Mouse (Mus musculus): ENCODE measurements around the gene Tenm1.

DNA sequence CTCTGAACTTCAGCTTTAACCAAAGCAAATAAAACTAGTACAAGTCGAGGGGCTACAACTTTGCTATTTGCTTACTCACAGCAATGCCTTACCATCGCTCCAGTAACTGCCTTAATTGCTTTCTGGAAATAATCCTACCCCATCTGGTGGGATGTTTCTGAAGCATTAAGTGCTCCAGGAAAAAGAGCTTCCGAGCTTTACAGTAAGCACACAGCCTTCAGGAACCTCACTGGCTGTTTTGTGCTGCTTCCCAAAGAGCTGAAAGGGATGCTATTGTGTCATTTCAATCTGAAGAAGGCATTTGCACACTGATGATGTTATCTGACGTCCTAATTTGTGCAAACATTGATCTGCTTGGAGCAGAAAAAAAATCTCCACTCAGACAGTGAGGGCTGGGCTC is 647.4 kb downstream of the Tenm1 start:
- TF ChIP-seq CTCF (IDR thresholded peaks at IDR 0.05; ENCODE audit: extremely low read depth, insufficient read depth, insufficient read length, insufficient replicate concordance) (no peak), POLR2A (IDR thresholded peaks at IDR 0.05; ENCODE audit: low read depth, low read length) (no peak)
